Mouse (Mus musculus): ENCODE measurements at regions not wholly inside any gene's neighbourhood (a gene's known extent, or its start where the extent isn't known, plus 50 kb on each side); places are given as distances from the start of the nearest gene placed in this dataset.

- Histone ChIP-seq H3K4me2 (no peak overlapping the region), H3K27ac (ENCODE audit: low read depth) (no peak overlapping the region), H3K4me1 (ENCODE audit: insufficient read depth) (no peaks in the 10 kb centered on the region), H3K9me3 (ENCODE audit: low read depth, low read length) (no peaks in the 10 kb centered on the region), H3K4me3 (ENCODE audit: low read depth, low read length) (no peak overlapping the region), H3K27me3 (ENCODE audit: insufficient read depth, low read length) (no peaks in the 10 kb centered on the region), H3K9ac (no peak overlapping the region), H3K36me3 (ENCODE audit: insufficient read depth) (no peaks in the 10 kb centered on the region)
- no peak for DNase-seq
- TF ChIP-seq CTCF (IDR thresholded peaks at IDR 0.05; ENCODE audit: low read depth): no peak
- WGBS: 50% methylated on average over 1 of the region's 1 CpGs
- ATAC-seq (ENCODE audit: insufficient read depth): no peak
Observed at GRCm38 (mm10) chr1:138389676-138390075, 116.1 kb downstream of the Atp6v1g3 start.

GRCm38 (mm10) chr1:138418610-138419009, 145.1 kb downstream of the Atp6v1g3 start:
- no peak overlapping the region for H3K27ac ChIP-seq (ENCODE audit: low read depth)
- ATAC-seq (ENCODE audit: insufficient read depth) (no peak), DNase-seq (peak; percentile 4)
- no peak overlapping the region for H3K4me3 ChIP-seq (ENCODE audit: low read depth, low read length)
- no peaks in the 10 kb centered on the region for H3K4me1 ChIP-seq (ENCODE audit: insufficient read depth)
- no peaks in the 10 kb centered on the region for H3K9me3 ChIP-seq (ENCODE audit: low read depth, low read length)
- H3K27me3 ChIP-seq (ENCODE audit: insufficient read depth, low read length): no peaks in the 10 kb centered on the region
- no peak for TF ChIP-seq CTCF (IDR thresholded peaks at IDR 0.05; ENCODE audit: low read depth)
- H3K36me3 ChIP-seq (ENCODE audit: insufficient read depth): no peaks in the 10 kb centered on the region
- no peak overlapping the region for H3K4me2 ChIP-seq
- H3K9ac ChIP-seq: no peak overlapping the region
- WGBS: 60% methylated on average over 3 of the region's 3 CpGs

- Histone ChIP-seq H3K4me3 (ENCODE audit: low read depth, low read length) (no peak overlapping the region), H3K4me2 (no peak overlapping the region), H3K9ac (no peak overlapping the region), H3K27me3 (ENCODE audit: insufficient read depth, low read length) (no peaks in the 10 kb centered on the region), H3K9me3 (ENCODE audit: low read depth, low read length) (no peaks in the 10 kb centered on the region), H3K27ac (ENCODE audit: low read depth) (no peak overlapping the region), H3K4me1 (ENCODE audit: insufficient read depth) (no peaks in the 10 kb centered on the region), H3K36me3 (ENCODE audit: insufficient read depth) (no peaks in the 10 kb centered on the region)
- no peak for ATAC-seq (ENCODE audit: insufficient read depth)
- whole genome bisulfite sequencing: 79% methylated on average over 2 of the region's 2 CpGs
- no peak for TF ChIP-seq CTCF (IDR thresholded peaks at IDR 0.05; ENCODE audit: low read depth)
- no peak for DNase-seq
Observed at GRCm38 (mm10) chr1:138427416-138427815, 153.9 kb downstream of the Atp6v1g3 start.

Measured in lung, embryonic 14.5 days (tissue).